Comparison of ENCODE assay signal across 8 mouse cellular contexts in genomic region chr11:70701221-70701955, GRCm38 (mm10). TPM values are rescaled to one million over a fixed set of nuclear protein-coding genes. Genes with fewer than 3 reads are reported as not detected.
A peak's percentile ranks its signal among the peaks of the same experiment; 100 is the strongest.
DNase-seq lines count a peak whose midpoint lies in the region; ATAC-seq and TF ChIP-seq lines count a peak whose summit lies in the region.

No protein-coding gene starts in this region.

- WGBS in intestine, embryonic 15.5 days, result 7% methylated on average over 10 of the region's 10 CpGs

- peak overlapping the region; percentile 99 for H3K27ac ChIP-seq in embryonic fibroblast, embryonic 13.5 days (ENCODE audit: insufficient read depth, low read length)
- H3K27ac ChIP-seq in intestine, embryonic 15.5 days, result peak overlapping the region; percentile 98

- no peaks in the 10 kb centered on the region for H3K27me3 ChIP-seq in intestine, embryonic 15.5 days (replicated peaks)

- peaks cover 19% of the 10 kb centered on the region for H3K36me3 ChIP-seq in intestine, embryonic 15.5 days

- no peaks in the 10 kb centered on the region for H3K9me3 ChIP-seq in intestine, embryonic 15.5 days

- H3K9ac ChIP-seq in intestine, embryonic 15.5 days, result peak overlapping the region; percentile 92

- peak overlapping the region; percentile 81 for H3K4me3 ChIP-seq in embryonic fibroblast, embryonic 13.5 days (ENCODE audit: insufficient read depth, low read length)
- H3K4me3 ChIP-seq in intestine, embryonic 15.5 days (replicated peaks), result peak overlapping the region; percentile 83

- TF ChIP-seq CTCF in embryonic fibroblast, embryonic 13.5 days (IDR thresholded peaks at IDR 0.05; ENCODE audit: borderline replicate concordance, insufficient read depth, low read length), result no peak

- H3K4me2 ChIP-seq in intestine, embryonic 15.5 days (replicated peaks), result peak overlapping the region; percentile 88

- no peaks in the 10 kb centered on the region for H3K4me1 ChIP-seq in embryonic fibroblast, embryonic 13.5 days (ENCODE audit: control insufficient read depth, insufficient read depth, low read length)
- H3K4me1 ChIP-seq in intestine, embryonic 15.5 days (replicated peaks), result peaks cover 18% of the 10 kb centered on the region

- ATAC-seq in intestine, embryonic 15.5 days, result no peak

- TF ChIP-seq POLR2A in embryonic fibroblast, embryonic 13.5 days (IDR thresholded peaks at IDR 0.05; ENCODE audit: low read depth, low read length), result no peak; the same call in 1 of the 2 replicates

- DNase-seq in lung, adult 18-20 months, result peak; percentile 40 to 47
- no peak for DNase-seq in lung, postnatal 25 days (ENCODE audit: low spot score)
- DNase-seq in lung, postnatal 14 days, result peak; percentile 22
- DNase-seq in cerebellum, postnatal 4 days (ENCODE audit: low spot score in 2 of 2), result no peak
- DNase-seq in natural killer cell, adult 2 months (ENCODE audit: low spot score in 2 of 2), result no peak
- DNase-seq in urinary bladder, postnatal 25 days (ENCODE audit: low spot score), result no peak

RNA-seq across cellular contexts. Expression of gene Kif1c, which starts 1.0 kb away (rescaled TPM):
- polyA plus RNA-seq in embryonic fibroblast, embryonic 13.5 days (2011; ENCODE audit: insufficient read length, low read depth, missing spikeins), result 88.5 and 112 TPM in 2 replicates
- 4.4 TPM in 2 replicates for polyA plus RNA-seq in intestine, embryonic 15.5 days (2015; fragmentation: Nextera tagmentation; extraction: Ambion mirVana)

RNA-seq across cellular contexts. Expression of gene Inca1, which starts 1.4 kb away (rescaled TPM):
- polyA plus RNA-seq in embryonic fibroblast, embryonic 13.5 days (2011; ENCODE audit: insufficient read length, low read depth, missing spikeins), result 1.2 and 2.4 TPM in 2 replicates
- polyA plus RNA-seq in intestine, embryonic 15.5 days (2015; fragmentation: Nextera tagmentation; extraction: Ambion mirVana), result 1.4 and 1.5 TPM in 2 replicates

RNA-seq across cellular contexts. Expression of gene Camta2, which starts 13.5 kb away (rescaled TPM):
- 15.3 and 16.4 TPM in 2 replicates for polyA plus RNA-seq in embryonic fibroblast, embryonic 13.5 days (2011; ENCODE audit: insufficient read length, low read depth, missing spikeins)
- polyA plus RNA-seq in intestine, embryonic 15.5 days (2015; fragmentation: Nextera tagmentation; extraction: Ambion mirVana), result 12.1 and 13.5 TPM in 2 replicates

RNA-seq across cellular contexts. Expression of gene Spag7, which starts 32.2 kb away (rescaled TPM):
- polyA plus RNA-seq in embryonic fibroblast, embryonic 13.5 days (2011; ENCODE audit: insufficient read length, low read depth, missing spikeins), result 91.1 and 106 TPM in 2 replicates
- polyA plus RNA-seq in intestine, embryonic 15.5 days (2015; fragmentation: Nextera tagmentation; extraction: Ambion mirVana), result 132 and 154 TPM in 2 replicates

RNA-seq across cellular contexts. Expression of gene Eno3, which starts 44.4 kb away (rescaled TPM):
- 15.6 and 31.0 TPM in 2 replicates for polyA plus RNA-seq in embryonic fibroblast, embryonic 13.5 days (2011; ENCODE audit: insufficient read length, low read depth, missing spikeins)
- 12.1 and 15.6 TPM in 2 replicates for polyA plus RNA-seq in intestine, embryonic 15.5 days (2015; fragmentation: Nextera tagmentation; extraction: Ambion mirVana)

Comparison
In these comparisons a context has a peak if more than half of its experiments do, and no peak if none do; other contexts are left out.
1. DNase-seq: peak in lung, adult 18-20 months (2 of 2) and lung, postnatal 14 days (single experiment); none in lung, postnatal 25 days (single experiment), cerebellum, postnatal 4 days (0 of 2), natural killer cell, adult 2 months (0 of 2) and urinary bladder, postnatal 25 days (single experiment).
2. RNA of gene Kif1c, which starts 1.0 kb away (polyA plus RNA-seq): 88.5 to 112 TPM in embryonic fibroblast, embryonic 13.5 days; 4.4 TPM in intestine, embryonic 15.5 days; every median in the first group is over 10 times any median in the second.